Mouse (Mus musculus): ENCODE data around the gene Pde11a. TPM values are rescaled to one million over a fixed set of nuclear protein-coding genes. Genes with fewer than 3 reads are reported as not detected.

Gene Pde11a
- total RNA-seq (2014; fragmentation: Nextera tagmentation) (1.5 and 2.3 TPM in 2 replicates), total RNA-seq (2017) (0.29 and 0.38 TPM in 2 replicates), polyA plus RNA-seq (2012) (0.04 and 0.06 TPM in 2 replicates)

DNA sequence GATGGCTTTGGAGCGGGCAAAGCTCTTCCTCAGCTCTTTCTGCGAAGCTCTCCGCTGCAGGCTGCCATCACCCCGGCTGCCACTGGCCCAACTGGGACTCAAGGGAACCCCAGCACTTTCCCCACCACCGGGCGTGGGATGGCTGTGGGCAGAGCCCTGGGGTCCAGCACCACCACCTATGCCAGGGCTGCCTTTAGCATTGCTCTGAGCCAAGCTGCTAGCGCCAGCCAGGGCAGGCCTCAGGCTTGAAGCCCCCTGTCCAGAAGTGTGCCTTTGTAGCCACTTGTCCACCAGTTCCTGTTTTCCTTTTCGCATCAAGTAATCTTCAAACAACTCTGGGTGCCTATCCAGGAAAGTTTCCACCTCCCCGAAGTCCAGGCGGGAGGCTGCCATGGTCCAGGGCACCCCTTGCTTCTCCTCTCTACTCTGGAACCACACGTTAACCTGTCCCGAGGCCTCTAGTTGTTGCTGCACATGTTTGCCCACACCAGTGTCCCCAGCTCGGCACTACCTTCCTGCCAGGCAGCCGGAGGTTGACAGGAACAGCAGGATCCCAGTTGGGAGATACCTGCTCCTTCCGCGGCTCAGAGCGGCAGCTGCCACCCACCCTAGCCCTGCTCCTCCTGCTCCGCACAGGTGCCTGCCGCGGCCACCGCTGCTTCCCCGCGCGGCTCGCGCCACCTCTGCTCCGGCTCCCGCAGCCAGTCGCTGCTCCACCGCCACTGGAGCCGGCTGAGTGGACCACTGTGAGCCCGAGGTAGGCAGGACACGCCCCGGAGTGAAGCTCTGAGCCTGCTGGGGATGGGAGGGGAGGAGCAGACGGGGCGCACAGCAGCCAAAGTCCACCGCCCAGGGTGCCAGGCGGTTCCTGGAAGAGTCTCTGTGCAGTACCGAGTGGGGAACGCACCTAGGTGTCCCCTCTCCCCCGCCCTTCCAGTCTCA lies at the start of gene Pde11a:
Gene Pde11a (minus strand): TSS at position 560 of the 942 bp plus-strand sequence.
- ATAC-seq (ENCODE audit: extremely low read depth, insufficient number of reproducible peaks, low FRiP score, poor library complexity, severe bottlenecking) (no peak), DNase-seq (ENCODE audit: low spot score) (no peak)
- no peak within 1 kb of the TSS for H3K4me3 ChIP-seq (ENCODE audit: low read depth, low read length)

DNA sequence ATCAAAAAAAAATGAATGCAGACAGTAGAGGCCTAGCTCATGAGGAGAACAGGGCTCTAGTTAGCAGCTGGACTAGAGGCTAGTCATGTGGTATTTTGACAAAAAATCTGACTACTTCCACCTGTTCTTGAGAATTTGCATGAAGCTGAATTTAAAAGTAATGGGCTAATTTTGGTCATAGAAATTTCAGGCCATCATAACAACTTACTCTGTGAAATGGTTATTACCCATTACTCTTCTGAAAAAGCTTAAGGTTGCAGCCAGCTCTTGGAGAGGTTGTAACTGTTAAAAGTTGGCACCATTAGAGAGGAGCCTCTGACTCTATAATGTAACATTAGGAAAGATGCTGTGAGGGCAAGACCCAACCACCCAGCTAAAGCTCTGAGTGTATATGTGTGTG lies 48.0 kb upstream of the Pde11a start:
- DNase-seq (ENCODE audit: low spot score) (no peak), ATAC-seq (ENCODE audit: extremely low read depth, insufficient number of reproducible peaks, low FRiP score, poor library complexity, severe bottlenecking) (no peak)
- Histone ChIP-seq H3K4me1 (ENCODE audit: insufficient read depth, low read depth, low read length) (no peaks in the 10 kb centered on the region), H3K9me3 (replicated peaks) (no peaks in the 10 kb centered on the region), H3K36me3 (replicated peaks) (peaks cover 59% of the 10 kb centered on the region), H3K4me3 (ENCODE audit: low read depth, low read length) (no peak overlapping the region), H3K27me3 (ENCODE audit: insufficient read depth, low read length) (no peaks in the 10 kb centered on the region)
- TF ChIP-seq GATA1 (IDR thresholded peaks at IDR 0.05; ENCODE audit: borderline replicate concordance, low read length) (no peak), GATA2 (IDR thresholded peaks at IDR 0.05; ENCODE audit: borderline replicate concordance, low read depth, low read length) (no peak), TAL1 (conservative IDR thresholded peaks at IDR 0.05; ENCODE audit: low read depth, low read length) (no peak), POLR2AphosphoS5 (IDR thresholded peaks at IDR 0.05; ENCODE audit: insufficient replicate concordance, low read depth, low read length) (no peak), CTCF (IDR thresholded peaks at IDR 0.05; ENCODE audit: low read depth, low read length) (no peak)

More for the DNA sequence above, at the start of gene Pde11a:
- Histone ChIP-seq H3K36me3 (replicated peaks) (no peaks in the 10 kb centered on the region), H3K4me1 (ENCODE audit: insufficient read depth, low read depth, low read length) (peaks cover 4% of the 10 kb centered on the region; the same call in 1 of the 2 replicates), H3K27me3 (ENCODE audit: insufficient read depth, low read length) (peaks cover 8% of the 10 kb centered on the region), H3K9me3 (replicated peaks) (no peaks in the 10 kb centered on the region)
- TF ChIP-seq GATA1 (IDR thresholded peaks at IDR 0.05; ENCODE audit: borderline replicate concordance, low read length): no peak

GRCm38 (mm10) chr2:76378646-76379045 lies 40.1 kb upstream of the Pde11a start:
- no peak for TF ChIP-seq GATA1 (IDR thresholded peaks at IDR 0.05; ENCODE audit: borderline replicate concordance, low read length)
- TF ChIP-seq TAL1 (conservative IDR thresholded peaks at IDR 0.05; ENCODE audit: low read depth, low read length): no peak
- TF ChIP-seq GATA2 (IDR thresholded peaks at IDR 0.05; ENCODE audit: borderline replicate concordance, low read depth, low read length): no peak
- TF ChIP-seq CTCF (IDR thresholded peaks at IDR 0.05; ENCODE audit: low read depth, low read length): no peak
- TF ChIP-seq POLR2AphosphoS5 (IDR thresholded peaks at IDR 0.05; ENCODE audit: insufficient replicate concordance, low read depth, low read length): no peak
- H3K4me1 ChIP-seq (ENCODE audit: insufficient read depth, low read depth, low read length): no peaks in the 10 kb centered on the region
- H3K4me3 ChIP-seq (ENCODE audit: low read depth, low read length): no peak overlapping the region
- H3K36me3 ChIP-seq (replicated peaks): peaks cover 90% of the 10 kb centered on the region
- no peaks in the 10 kb centered on the region for H3K27me3 ChIP-seq (ENCODE audit: insufficient read depth, low read length)
- no peak for DNase-seq (ENCODE audit: low spot score)
- no peak for ATAC-seq (ENCODE audit: extremely low read depth, insufficient number of reproducible peaks, low FRiP score, poor library complexity, severe bottlenecking)
- no peaks in the 10 kb centered on the region for H3K9me3 ChIP-seq (replicated peaks)

DNA sequence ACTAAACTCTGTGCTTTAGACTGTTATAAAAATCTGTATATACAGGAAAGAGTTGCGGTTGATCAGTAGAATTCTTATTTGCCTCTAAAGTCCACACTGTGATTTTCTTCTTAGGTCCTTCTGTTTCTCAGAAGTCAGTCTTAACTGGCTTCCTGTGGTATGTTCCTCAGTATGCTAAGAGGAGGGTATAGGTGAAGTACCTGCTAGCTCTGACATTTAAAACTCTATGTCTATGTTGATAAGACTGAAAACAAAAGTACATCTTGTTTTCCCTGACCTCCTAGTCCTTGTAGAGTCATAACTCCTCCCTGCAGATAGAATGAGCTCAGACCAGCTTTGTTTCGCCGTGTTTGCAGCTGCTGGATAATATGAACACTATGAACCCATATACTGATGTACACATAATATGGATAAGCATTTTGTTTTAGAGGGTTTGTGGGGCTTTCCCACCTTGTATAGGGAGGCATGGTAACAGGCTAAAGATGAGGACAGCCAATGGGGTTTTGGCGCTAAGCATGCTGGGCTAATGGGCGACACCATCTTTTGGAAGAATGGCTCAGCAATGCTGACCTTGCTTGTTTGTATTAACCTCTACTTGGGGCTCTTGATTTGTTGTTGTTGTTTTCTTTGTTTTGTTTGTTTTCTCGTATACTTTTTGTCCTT lies 36.1 kb upstream of the Pde11a start:
- no peaks in the 10 kb centered on the region for H3K27me3 ChIP-seq (ENCODE audit: insufficient read depth, low read length)
- ATAC-seq (ENCODE audit: extremely low read depth, insufficient number of reproducible peaks, low FRiP score, poor library complexity, severe bottlenecking): no peak
- H3K36me3 ChIP-seq (replicated peaks): peaks cover 74% of the 10 kb centered on the region
- peaks cover 14% of the 10 kb centered on the region for H3K4me1 ChIP-seq (ENCODE audit: insufficient read depth, low read depth, low read length)
- H3K9me3 ChIP-seq (replicated peaks): no peaks in the 10 kb centered on the region
- no peak for DNase-seq (ENCODE audit: low spot score)
- no peak overlapping the region for H3K4me3 ChIP-seq (ENCODE audit: low read depth, low read length)
- TF ChIP-seq CTCF (IDR thresholded peaks at IDR 0.05; ENCODE audit: low read depth, low read length): no peak
- TF ChIP-seq POLR2AphosphoS5 (IDR thresholded peaks at IDR 0.05; ENCODE audit: insufficient replicate concordance, low read depth, low read length): no peak
- TF ChIP-seq GATA2 (IDR thresholded peaks at IDR 0.05; ENCODE audit: borderline replicate concordance, low read depth, low read length): no peak
- TF ChIP-seq GATA1 (IDR thresholded peaks at IDR 0.05; ENCODE audit: borderline replicate concordance, low read length): no peak
- no peak for TF ChIP-seq TAL1 (conservative IDR thresholded peaks at IDR 0.05; ENCODE audit: low read depth, low read length)

- Histone ChIP-seq H3K4me1 (ENCODE audit: insufficient read depth, low read depth, low read length) (peaks cover 14% of the 10 kb centered on the region), H3K36me3 (replicated peaks) (peaks cover 50% of the 10 kb centered on the region)
- peak; percentile 21 for DNase-seq (ENCODE audit: low spot score)
Observed at GRCm38 (mm10) chr2:76372244-76372643, 33.7 kb upstream of the Pde11a start.

DNA sequence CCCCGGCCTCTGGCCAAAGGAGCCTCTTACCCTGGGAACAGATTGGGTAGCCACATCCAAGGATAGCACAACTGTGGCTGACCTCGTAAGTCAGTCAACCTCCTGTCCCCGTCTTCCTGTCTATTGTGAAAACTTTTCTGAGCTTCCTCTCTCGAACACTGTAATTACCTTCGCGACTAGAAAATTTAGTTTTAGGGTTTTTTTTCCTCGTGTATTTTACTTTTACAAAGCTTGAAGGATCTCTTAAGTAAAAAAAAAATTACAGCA lies 32.0 kb upstream of the Pde11a start:
- H3K4me1 ChIP-seq (ENCODE audit: insufficient read depth, low read depth, low read length): peaks cover 14% of the 10 kb centered on the region
- no peak for ATAC-seq (ENCODE audit: extremely low read depth, insufficient number of reproducible peaks, low FRiP score, poor library complexity, severe bottlenecking)
- TF ChIP-seq GATA1 (IDR thresholded peaks at IDR 0.05; ENCODE audit: borderline replicate concordance, low read length) (no peak), CTCF (IDR thresholded peaks at IDR 0.05; ENCODE audit: low read depth, low read length) (no peak), GATA2 (IDR thresholded peaks at IDR 0.05; ENCODE audit: borderline replicate concordance, low read depth, low read length) (no peak), POLR2AphosphoS5 (IDR thresholded peaks at IDR 0.05; ENCODE audit: insufficient replicate concordance, low read depth, low read length) (no peak), TAL1 (conservative IDR thresholded peaks at IDR 0.05; ENCODE audit: low read depth, low read length) (no peak)
- no peaks in the 10 kb centered on the region for H3K9me3 ChIP-seq (replicated peaks)
- peaks cover 38% of the 10 kb centered on the region for H3K36me3 ChIP-seq (replicated peaks)
- no peak for DNase-seq (ENCODE audit: low spot score)
- no peaks in the 10 kb centered on the region for H3K27me3 ChIP-seq (ENCODE audit: insufficient read depth, low read length)
- peak overlapping the region; percentile 98 for H3K4me3 ChIP-seq (ENCODE audit: low read depth, low read length)

More at GRCm38 (mm10) chr2:76372244-76372643, 33.7 kb upstream of the Pde11a start:
- H3K27me3 ChIP-seq (ENCODE audit: insufficient read depth, low read length): no peaks in the 10 kb centered on the region
- TF ChIP-seq POLR2AphosphoS5 (IDR thresholded peaks at IDR 0.05; ENCODE audit: insufficient replicate concordance, low read depth, low read length): no peak
- no peak for TF ChIP-seq TAL1 (conservative IDR thresholded peaks at IDR 0.05; ENCODE audit: low read depth, low read length)
- no peak for TF ChIP-seq GATA1 (IDR thresholded peaks at IDR 0.05; ENCODE audit: borderline replicate concordance, low read length)
- no peak for TF ChIP-seq CTCF (IDR thresholded peaks at IDR 0.05; ENCODE audit: low read depth, low read length)
- no peak for TF ChIP-seq GATA2 (IDR thresholded peaks at IDR 0.05; ENCODE audit: borderline replicate concordance, low read depth, low read length)
- H3K9me3 ChIP-seq (replicated peaks): no peaks in the 10 kb centered on the region
- no peak overlapping the region; the same call in 1 of the 2 replicates for H3K4me3 ChIP-seq (ENCODE audit: low read depth, low read length)
- peak; percentile 83 for ATAC-seq (ENCODE audit: extremely low read depth, insufficient number of reproducible peaks, low FRiP score, poor library complexity, severe bottlenecking)
